Mouse (Mus musculus) urinary bladder, postnatal 36 days (tissue): Measurements from ENCODE around the gene Plvap.

ENCODE experiments used
- DNase-seq, 2 experiments: peaks; one replicate each; pipeline ENCODE4 v3.0.0; 2022; ENCODE audit warnings: low spot score in 2 of 2, mixed read lengths in 1 of 2

The Plvap gene

GRCm38 (mm10) chr8:71526272-71526671, 14.7 kb upstream of the Plvap start:
- DNase-seq: no peak

- DNase-seq: no peak
Measured at GRCm38 (mm10) chr8:71525226-71526050, 13.9 kb upstream of the Plvap start, which contains the start of gene Ccdc194. TSS of gene Ccdc194 (minus strand) at chr8:71525711.

DNA sequence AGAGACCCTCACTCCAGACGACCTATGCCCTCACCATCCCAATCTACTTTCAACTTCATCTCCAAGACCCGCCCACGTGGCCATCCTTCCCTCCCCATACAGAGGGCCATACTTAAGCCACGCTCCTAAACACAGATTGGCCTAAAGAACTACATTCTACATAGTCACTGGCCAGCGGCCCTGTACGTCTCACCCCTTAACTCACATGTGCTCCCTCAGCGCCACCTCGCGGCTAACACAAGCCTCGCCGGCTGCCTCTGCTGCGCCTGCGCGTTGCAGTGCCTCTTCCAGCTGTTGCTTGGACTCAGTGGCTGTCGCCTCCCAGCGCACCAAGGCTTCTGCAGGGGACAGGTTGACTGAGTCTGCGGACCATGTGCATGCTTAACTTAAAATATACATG, 10.1 kb upstream of the Plvap start:
- DNase-seq: peak; percentile 92 to 94

- DNase-seq: peak in 1 of 2 experiments; percentile 52
Measured at GRCm38 (mm10) chr8:71519037-71519825, 7.7 kb upstream of the Plvap start.

- no peak for DNase-seq
Measured at GRCm38 (mm10) chr8:71516786-71517185, 5.2 kb upstream of the Plvap start.

GRCm38 (mm10) chr8:71515043-71515442, 3.5 kb upstream of the Plvap start:
- no peak for DNase-seq

- DNase-seq: no peak
Measured at GRCm38 (mm10) chr8:71513018-71513754, 1.6 kb upstream of the Plvap start.

DNA sequence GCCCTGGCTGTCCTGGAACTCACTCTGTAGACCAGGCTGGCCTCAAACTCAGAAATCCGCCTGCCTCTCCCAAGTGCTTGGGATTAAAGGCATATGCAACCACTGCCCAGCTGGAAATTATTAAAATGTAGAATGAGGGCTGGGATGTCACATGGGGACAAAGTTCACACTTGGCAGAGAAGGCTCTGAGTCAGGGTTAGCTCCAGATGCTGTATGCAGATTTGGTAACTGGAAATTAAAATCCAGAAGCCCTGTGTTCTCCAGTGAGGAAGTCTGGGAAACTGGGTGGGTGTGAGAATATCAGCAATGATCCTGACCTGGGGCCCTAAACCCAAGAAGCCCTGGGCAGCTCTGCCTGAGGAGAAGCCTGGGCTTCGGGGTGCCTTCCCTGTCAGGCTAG, 2.2 kb downstream of the Plvap start:
- DNase-seq: no peak

- peak in 1 of 2 experiments; percentile 68 for DNase-seq
Measured at GRCm38 (mm10) chr8:71507589-71508104, 3.9 kb downstream of the Plvap start.

- no peak for DNase-seq
Measured at GRCm38 (mm10) chr8:71505979-71506378, 5.6 kb downstream of the Plvap start.

DNA sequence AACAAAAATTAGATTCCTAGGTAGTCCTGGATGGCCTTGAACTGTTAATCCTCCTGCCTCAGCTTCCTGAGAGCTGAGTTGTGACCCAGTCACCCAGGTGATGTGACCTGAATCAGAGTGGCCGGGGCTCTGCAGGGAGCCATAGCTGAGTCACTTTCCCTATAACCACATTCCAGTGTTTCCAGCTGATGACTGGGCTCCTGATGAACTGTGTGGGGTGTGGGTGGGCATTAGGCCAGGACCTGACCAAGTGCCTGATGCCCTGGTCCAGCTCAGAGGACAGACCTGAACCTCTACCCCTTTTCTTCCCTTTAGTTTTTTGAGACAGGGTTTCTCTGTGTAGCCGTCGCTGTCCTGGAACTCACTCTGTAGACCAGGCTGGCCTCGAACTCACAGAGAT, 6.2 kb downstream of the Plvap start:
- no peak for DNase-seq

DNA sequence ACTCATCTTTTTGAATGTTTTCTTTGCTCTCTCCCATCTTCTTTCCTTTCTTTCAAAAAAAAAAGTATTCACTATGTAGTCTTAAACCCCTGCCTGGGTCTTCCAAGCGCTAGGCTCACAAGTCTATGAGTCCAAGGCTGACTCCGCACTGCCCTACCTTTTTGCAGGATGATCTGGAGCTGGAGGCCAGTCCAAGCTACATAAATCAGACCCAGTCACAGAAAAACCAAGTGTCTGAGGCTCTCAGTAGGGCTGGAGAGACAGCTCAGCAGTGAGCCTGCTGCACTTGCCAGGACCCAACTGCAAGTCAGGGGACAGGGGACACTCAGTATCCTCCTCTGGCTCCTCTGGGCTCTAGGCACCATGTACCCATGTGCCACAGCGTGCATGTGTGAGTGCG, 7.2 kb downstream of the Plvap start:
- DNase-seq: no peak

GRCm38 (mm10) chr8:71498816-71499690, 12.5 kb downstream of the Plvap start:
- no peak for DNase-seq

- no peak for DNase-seq
Measured at GRCm38 (mm10) chr8:71497881-71498501, 13.6 kb downstream of the Plvap start.

GRCm38 (mm10) chr8:71497077-71497645, 14.4 kb downstream of the Plvap start:
- no peak for DNase-seq

- DNase-seq: peak; percentile 48 to 87
Measured at GRCm38 (mm10) chr8:71496481-71496880, 15.1 kb downstream of the Plvap start.

- no peak for DNase-seq
Measured at GRCm38 (mm10) chr8:71495811-71496210, 15.7 kb downstream of the Plvap start.

DNA sequence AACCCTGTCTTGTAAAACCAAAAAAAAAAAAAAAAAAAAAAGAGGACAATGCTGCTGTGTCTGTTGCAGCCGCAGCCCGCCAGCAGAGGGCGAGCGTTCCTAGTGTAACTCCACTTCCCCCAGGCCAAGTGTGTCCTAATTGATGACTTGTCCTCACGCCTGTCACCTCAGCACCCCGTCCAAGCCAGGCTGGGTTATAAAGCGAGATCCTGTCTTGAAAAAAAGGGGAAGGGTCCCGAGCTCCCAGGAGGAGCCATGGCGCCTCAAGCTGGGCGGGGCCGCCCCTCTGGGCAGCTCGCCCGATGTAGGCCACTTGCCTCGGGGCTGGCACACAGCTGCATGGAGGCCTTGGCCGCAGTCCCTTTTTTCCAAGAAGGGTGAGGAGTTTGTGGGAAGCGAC, 16.5 kb downstream of the Plvap start:
- peak; percentile 58 to 83 for DNase-seq

GRCm38 (mm10) chr8:71488454-71488853, 23.1 kb downstream of the Plvap start:
- DNase-seq: peak; percentile 84 to 85
